Mouse (Mus musculus): ENCODE results near the gene Ndufc1. TPM values are rescaled to one million over a fixed set of nuclear protein-coding genes. Genes with fewer than 3 reads are reported as not detected.

Ndufc1 gene
- total and polyA plus RNA-seq, 3 experiments: 159 to 213 (median 206) TPM

GRCm38 (mm10) chr3:51421921-51422320 is 13.1 kb upstream of the Ndufc1 start:
- Histone ChIP-seq H3K4me2 (ENCODE audit: insufficient read depth, low read depth, poor library complexity, severe bottlenecking) (no peak overlapping the region), H3K9me3 (replicated peaks; ENCODE audit: low read length) (no peaks in the 10 kb centered on the region), H3K4me1 (ENCODE audit: control insufficient read depth in 1 of 2, insufficient read depth in 2 of 2) (peaks cover 0 to 67% of the 10 kb centered on the region in 2 experiments; a peak in 3 of 4 replicates), H3K4me3 (replicated peaks in 1 of 3; ENCODE audit: low read depth in 2 of 3, low read length in 2 of 3, poor library complexity in 1 of 3) (no peak overlapping the region), H3K36me3 (replicated peaks in 1 of 2; ENCODE audit: control insufficient read depth in 1 of 2, insufficient read depth in 1 of 2, low read length in 1 of 2) (peaks cover 6 to 28% of the 10 kb centered on the region in 2 experiments), H3K27ac (ENCODE audit: insufficient read depth, low read depth) (no peak overlapping the region), H3K27me3 (replicated peaks) (no peaks in the 10 kb centered on the region), H3K79me2 (replicated peaks; ENCODE audit: control insufficient read depth, extremely low read depth, insufficient read depth, poor library complexity, severe bottlenecking) (peaks cover 87% of the 10 kb centered on the region), H3K9ac (ENCODE audit: insufficient read depth, low read depth) (no peak overlapping the region)
- dilution Hi-C loops (cut with MboI; ENCODE audit: extremely low pct_ligation_motif_present, extremely low pct_unique_long_range_greater_than_20kb, low sequenced_read_pairs) (no loop called here), in situ Hi-C loops (cut with MboI; ENCODE audit: low pct_ligation_motif_present, low pct_unique_long_range_greater_than_20kb, low sequenced_read_pairs) (no loop called here)
- DNase-seq (ENCODE audit: extremely low read depth): no peak
- TF ChIP-seq SIN3A (IDR thresholded peaks at IDR 0.05; ENCODE audit: low read length): no peak
- no peak for TF ChIP-seq CTCF (conservative IDR thresholded peaks at IDR 0.05 in 1 of 2, IDR thresholded peaks at IDR 0.05 in 1 of 2; ENCODE audit: low read depth in 2 of 2, low read length in 2 of 2)
- no peak for TF ChIP-seq MAX (IDR thresholded peaks at IDR 0.05; ENCODE audit: low read length)
- no peak for TF ChIP-seq RAD21 (IDR thresholded peaks at IDR 0.05; ENCODE audit: low read depth, low read length)
- no peak for TF ChIP-seq MYC (IDR thresholded peaks at IDR 0.05; ENCODE audit: low read depth, low read length)
- no peak for TF ChIP-seq GABPA (IDR thresholded peaks at IDR 0.05; ENCODE audit: insufficient replicate concordance, low read depth, low read length)
- TF ChIP-seq BHLHE40 (IDR thresholded peaks at IDR 0.05; ENCODE audit: low read depth, low read length): no peak
- no peak for TF ChIP-seq TBP (conservative IDR thresholded peaks at IDR 0.05; ENCODE audit: low read depth, low read length)
- TF ChIP-seq POLR2AphosphoS2 (IDR thresholded peaks at IDR 0.05; ENCODE audit: low read depth, low read length): no peak
- TF ChIP-seq JUND (conservative IDR thresholded peaks at IDR 0.05; ENCODE audit: low read depth, low read length): no peak
- TF ChIP-seq HCFC1 (IDR thresholded peaks at IDR 0.05; ENCODE audit: low read depth, low read length): no peak

- H3K9ac ChIP-seq (ENCODE audit: insufficient read depth, low read depth): peak overlapping the region; percentile 68
- no peak for TF ChIP-seq RCOR1 (conservative IDR thresholded peaks at IDR 0.05; ENCODE audit: low read depth, low read length)
- peak; percentile 58 for TF ChIP-seq ZNF384 (IDR thresholded peaks at IDR 0.05; ENCODE audit: low read depth, low read length)
- no peak for DNase-seq (ENCODE audit: extremely low read depth)
- dilution Hi-C loops (cut with MboI; ENCODE audit: extremely low pct_ligation_motif_present, extremely low pct_unique_long_range_greater_than_20kb, low sequenced_read_pairs): no loop called here
- peaks cover 76% of the 10 kb centered on the region for H3K79me2 ChIP-seq (replicated peaks; ENCODE audit: control insufficient read depth, extremely low read depth, insufficient read depth, poor library complexity, severe bottlenecking)
- H3K27ac ChIP-seq (ENCODE audit: insufficient read depth, low read depth): no peak overlapping the region
- peak overlapping the region in 1 of 3 experiments; percentile 82 for H3K4me3 ChIP-seq (replicated peaks in 1 of 3; ENCODE audit: low read depth in 2 of 3, low read length in 2 of 3, poor library complexity in 1 of 3)
- in situ Hi-C loops (cut with MboI; ENCODE audit: low pct_ligation_motif_present, low pct_unique_long_range_greater_than_20kb, low sequenced_read_pairs): no loop called here
- no peaks in the 10 kb centered on the region for H3K27me3 ChIP-seq (replicated peaks)
- H3K9me3 ChIP-seq (replicated peaks; ENCODE audit: low read length): no peaks in the 10 kb centered on the region
- peak overlapping the region; percentile 73 for H3K4me2 ChIP-seq (ENCODE audit: insufficient read depth, low read depth, poor library complexity, severe bottlenecking)
- H3K4me1 ChIP-seq (ENCODE audit: control insufficient read depth in 1 of 2, insufficient read depth in 2 of 2): peaks cover 0 to 62% of the 10 kb centered on the region in 2 experiments; a peak in 3 of 4 replicates
- H3K36me3 ChIP-seq (replicated peaks in 1 of 2; ENCODE audit: control insufficient read depth in 1 of 2, insufficient read depth in 1 of 2, low read length in 1 of 2): peaks cover 6 to 29% of the 10 kb centered on the region in 2 experiments
Measured at GRCm38 (mm10) chr3:51417966-51418365, 9.2 kb upstream of the Ndufc1 start.

- peak overlapping the region; percentile 78 to 82 (median 80) for H3K4me3 ChIP-seq (replicated peaks in 1 of 3; ENCODE audit: low read depth in 2 of 3, low read length in 2 of 3, poor library complexity in 1 of 3)
- in situ Hi-C loops (cut with MboI; ENCODE audit: low pct_ligation_motif_present, low pct_unique_long_range_greater_than_20kb, low sequenced_read_pairs) (no loop called here), dilution Hi-C loops (cut with MboI; ENCODE audit: extremely low pct_ligation_motif_present, extremely low pct_unique_long_range_greater_than_20kb, low sequenced_read_pairs) (no loop called here)
- no peak for DNase-seq (ENCODE audit: extremely low read depth)
- peak overlapping the region; percentile 73 for H3K4me2 ChIP-seq (ENCODE audit: insufficient read depth, low read depth, poor library complexity, severe bottlenecking)
- H3K9ac ChIP-seq (ENCODE audit: insufficient read depth, low read depth): peak overlapping the region; percentile 68; the same call in 1 of the 2 replicates
- no peaks in the 10 kb centered on the region for H3K27me3 ChIP-seq (replicated peaks)
- peaks cover 5 to 30% of the 10 kb centered on the region in 2 experiments for H3K36me3 ChIP-seq (replicated peaks in 1 of 2; ENCODE audit: control insufficient read depth in 1 of 2, insufficient read depth in 1 of 2, low read length in 1 of 2)
- no peak overlapping the region for H3K27ac ChIP-seq (ENCODE audit: insufficient read depth, low read depth)
- H3K79me2 ChIP-seq (replicated peaks; ENCODE audit: control insufficient read depth, extremely low read depth, insufficient read depth, poor library complexity, severe bottlenecking): peaks cover 71% of the 10 kb centered on the region
- no peaks in the 10 kb centered on the region for H3K9me3 ChIP-seq (replicated peaks; ENCODE audit: low read length)
- H3K4me1 ChIP-seq (ENCODE audit: control insufficient read depth in 1 of 2, insufficient read depth in 2 of 2): peaks cover 0 to 57% of the 10 kb centered on the region in 2 experiments; a peak in 3 of 4 replicates
- 0 out of 2 replicates have a peak, but pooled peaks have one; percentile 12 for TF ChIP-seq IRF4 (IDR thresholded peaks at IDR 0.05; ENCODE audit: low read depth, low read length)
- TF ChIP-seq CHD1 (IDR thresholded peaks at IDR 0.05; ENCODE audit: low read depth, low read length): no peak; the same call in 1 of the 2 replicates
- TF ChIP-seq SIN3A (IDR thresholded peaks at IDR 0.05; ENCODE audit: low read length): 0 out of 2 replicates have a peak, but pooled peaks have one; percentile 6
- TF ChIP-seq MAFK (IDR thresholded peaks at IDR 0.05; ENCODE audit: insufficient replicate concordance, low read length): no peak
- no peak for TF ChIP-seq HCFC1 (IDR thresholded peaks at IDR 0.05; ENCODE audit: low read depth, low read length)
- no peak for TF ChIP-seq GABPA (IDR thresholded peaks at IDR 0.05; ENCODE audit: insufficient replicate concordance, low read depth, low read length)
- TF ChIP-seq JUND (conservative IDR thresholded peaks at IDR 0.05; ENCODE audit: low read depth, low read length): no peak
- no peak for TF ChIP-seq USF1 (IDR thresholded peaks at IDR 0.05; ENCODE audit: low read depth, low read length)
- no peak for TF ChIP-seq EP300 (IDR thresholded peaks at IDR 0.05; ENCODE audit: low read length)
- TF ChIP-seq ELF1 (IDR thresholded peaks at IDR 0.05; ENCODE audit: low read depth, low read length): no peak
- TF ChIP-seq ZC3H11A (IDR thresholded peaks at IDR 0.05; ENCODE audit: low read depth, low read length): no peak
- TF ChIP-seq NELFE (IDR thresholded peaks at IDR 0.05; ENCODE audit: low read depth, low read length): no peak
- no peak for TF ChIP-seq ETS1 (conservative IDR thresholded peaks at IDR 0.05; ENCODE audit: low read depth, low read length)
- TF ChIP-seq ZNF384 (IDR thresholded peaks at IDR 0.05; ENCODE audit: low read depth, low read length): no peak
- no peak for TF ChIP-seq USF2 (conservative IDR thresholded peaks at IDR 0.05; ENCODE audit: low read depth, low read length)
- no peak for TF ChIP-seq ZMIZ1 (IDR thresholded peaks at IDR 0.05; ENCODE audit: low read depth, low read length)
- no peak for TF ChIP-seq KAT2A (IDR thresholded peaks at IDR 0.05; ENCODE audit: insufficient replicate concordance, low read length)
- TF ChIP-seq CTCF (conservative IDR thresholded peaks at IDR 0.05 in 1 of 2, IDR thresholded peaks at IDR 0.05 in 1 of 2; ENCODE audit: low read depth in 2 of 2, low read length in 2 of 2): peak in 1 of 2 experiments; percentile 16; a peak in 2 of 4 replicates
Measured at GRCm38 (mm10) chr3:51417485-51417884, 8.7 kb upstream of the Ndufc1 start.

Data from CH12.LX (cell line).